8 mouse cellular contexts compared by ENCODE assay signal in the genomic region with DNA sequence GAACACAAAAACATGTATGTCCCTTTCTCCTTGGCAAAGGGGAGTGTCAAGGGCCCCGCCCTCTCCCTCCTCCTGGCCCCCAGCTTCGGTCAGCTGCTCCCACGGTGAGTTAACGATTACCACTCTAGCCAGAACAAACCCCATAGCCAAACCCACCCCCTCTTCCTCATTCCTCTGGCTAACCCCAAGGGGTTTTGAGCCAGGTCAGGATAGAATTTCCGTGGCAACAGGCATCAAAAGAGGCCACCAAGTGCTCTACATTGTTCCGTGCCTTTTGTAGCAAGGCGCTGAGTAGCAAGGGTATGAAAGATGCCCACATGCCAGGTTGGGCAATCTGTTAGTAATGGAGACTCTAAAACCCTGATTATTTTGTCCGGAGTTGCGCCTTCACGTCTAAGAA. TPM values are rescaled to one million over a fixed set of nuclear protein-coding genes. Genes with fewer than 3 reads are reported as not detected.
DNase-seq lines count a peak whose midpoint lies in the region; ATAC-seq and TF ChIP-seq lines count a peak whose summit lies in the region.

No protein-coding gene starts in this region.

- H3K36me3 ChIP-seq in embryonic facial prominence, embryonic 12.5 days, result peaks cover 15% of the 10 kb centered on the region
- H3K36me3 ChIP-seq in heart, embryonic 14.5 days (ENCODE audit: control insufficient read depth, insufficient read depth, low read length), result peaks cover 29% of the 10 kb centered on the region
- peaks cover 7% of the 10 kb centered on the region; the same call in 1 of the 2 replicates for H3K36me3 ChIP-seq in kidney, postnatal 0 days (ENCODE audit: insufficient read depth, low read length)

- no peaks in the 10 kb centered on the region for H3K9me3 ChIP-seq in embryonic facial prominence, embryonic 12.5 days
- H3K9me3 ChIP-seq in heart, embryonic 14.5 days (ENCODE audit: control insufficient read depth, low read length), result no peaks in the 10 kb centered on the region
- H3K9me3 ChIP-seq in kidney, postnatal 0 days (replicated peaks; ENCODE audit: low read length), result no peaks in the 10 kb centered on the region

- H3K9ac ChIP-seq in embryonic facial prominence, embryonic 12.5 days, result peak overlapping the region; percentile 94
- peak overlapping the region; percentile 100 for H3K9ac ChIP-seq in heart, embryonic 14.5 days (ENCODE audit: low read length)
- H3K9ac ChIP-seq in kidney, postnatal 0 days (ENCODE audit: low read depth, low read length), result peak overlapping the region; percentile 86

- no peak for DNase-seq in left cerebral cortex, adult 2 months (ENCODE audit: extremely low spot score in 1 of 2, low spot score in 2 of 2)
- no peak for DNase-seq in left cerebral cortex, adult 9 months (ENCODE audit: low spot score in 2 of 2)
- peak; percentile 75 for DNase-seq in kidney, postnatal 0 days (ENCODE audit: low spot score)
- peak; percentile 53 for DNase-seq in lung, postnatal 14 days
- no peak for DNase-seq in B cell, adult 2 months

- peak overlapping the region; percentile 93 for H3K27ac ChIP-seq in left cerebral cortex, adult 2 months
- peak overlapping the region; percentile 96 for H3K27ac ChIP-seq in embryonic facial prominence, embryonic 12.5 days
- H3K27ac ChIP-seq in heart, embryonic 14.5 days (replicated peaks in 1 of 2; ENCODE audit: control insufficient read depth in 1 of 2, insufficient read depth in 1 of 2, low read depth in 2 of 2, low read length in 2 of 2), result peak overlapping the region; percentile 98 to 100
- peak overlapping the region; percentile 95 for H3K27ac ChIP-seq in kidney, postnatal 0 days

- H3K4me2 ChIP-seq in embryonic facial prominence, embryonic 12.5 days (replicated peaks), result peak overlapping the region; percentile 89
- peak overlapping the region; percentile 96 for H3K4me2 ChIP-seq in heart, embryonic 14.5 days (ENCODE audit: low read length)
- H3K4me2 ChIP-seq in kidney, postnatal 0 days (ENCODE audit: low read length), result peak overlapping the region; percentile 75

- no peak for TF ChIP-seq CTCF in left cerebral cortex, adult 2 months (IDR thresholded peaks at IDR 0.05)
- no peak for TF ChIP-seq CTCF in kidney, postnatal 0 days (IDR thresholded peaks at IDR 0.05; ENCODE audit: low read depth)

- peak overlapping the region; percentile 60 for H3K4me3 ChIP-seq in left cerebral cortex, adult 2 months
- peak overlapping the region; percentile 75 for H3K4me3 ChIP-seq in embryonic facial prominence, embryonic 12.5 days
- peak overlapping the region; percentile 67 to 99 for H3K4me3 ChIP-seq in heart, embryonic 14.5 days (ENCODE audit: control insufficient read depth in 1 of 2, insufficient read depth in 1 of 2, low read depth in 1 of 2, low read length in 2 of 2)
- H3K4me3 ChIP-seq in kidney, postnatal 0 days (replicated peaks; ENCODE audit: low read depth, low read length), result peak overlapping the region; percentile 62

- no peak for ATAC-seq in embryonic facial prominence, embryonic 12.5 days (ENCODE audit: insufficient number of reproducible peaks, insufficient read depth, low FRiP score, low TSS enrichment)
- no peak for ATAC-seq in heart, embryonic 14.5 days (ENCODE audit: insufficient number of reproducible peaks, insufficient read depth, low FRiP score, low read depth)
- ATAC-seq in kidney, postnatal 0 days (replicated peaks; ENCODE audit: low FRiP score, low read depth), result peak; percentile 52
- ATAC-seq in inflammation-experienced regulatory T-cells, adult 6 months, result no peak

- 7% methylated on average over 10 of the region's 10 CpGs for WGBS in embryonic facial prominence, embryonic 12.5 days
- WGBS in heart, embryonic 14.5 days, result 5% methylated on average over 10 of the region's 10 CpGs
- WGBS in kidney, postnatal 0 days, result 6% methylated on average over 10 of the region's 10 CpGs

- H3K27me3 ChIP-seq in embryonic facial prominence, embryonic 12.5 days, result no peaks in the 10 kb centered on the region
- no peaks in the 10 kb centered on the region for H3K27me3 ChIP-seq in heart, embryonic 14.5 days (ENCODE audit: control insufficient read depth, insufficient read depth, low read length)
- H3K27me3 ChIP-seq in kidney, postnatal 0 days (ENCODE audit: insufficient read depth, low read length), result no peaks in the 10 kb centered on the region

- intact Hi-C loops in left cerebral cortex, adult 2 months (cut with DNase I), result no loop called here

- H3K4me1 ChIP-seq in embryonic facial prominence, embryonic 12.5 days, result peaks cover 37% of the 10 kb centered on the region
- peaks cover 31 to 64% of the 10 kb centered on the region in 2 experiments for H3K4me1 ChIP-seq in heart, embryonic 14.5 days (ENCODE audit: control insufficient read depth in 2 of 2, insufficient read depth in 2 of 2, low read length in 2 of 2)
- peaks cover 19% of the 10 kb centered on the region; the same call in 1 of the 2 replicates for H3K4me1 ChIP-seq in kidney, postnatal 0 days (replicated peaks; ENCODE audit: insufficient read depth, low read length)

RNA-seq across cellular contexts. Expression of gene Idh2, which starts 1.2 kb away (rescaled TPM):
- 10 to 100 TPM; 53.9 to 67.1 TPM for total RNA-seq in left cerebral cortex, adult 2 months (2021)
- 495 and 498 TPM in 2 replicates for polyA plus RNA-seq in embryonic facial prominence, embryonic 12.5 days (2016; fragmentation: Nextera tagmentation; extraction: Ambion mirVana)
- 2,473 and 2,606 TPM in 2 replicates for polyA plus RNA-seq in heart, embryonic 14.5 days (2014; fragmentation: Nextera tagmentation; extraction: Ambion mirVana)
- 630 and 689 TPM in 2 replicates for polyA plus RNA-seq in kidney, postnatal 0 days (2015; fragmentation: Nextera tagmentation; extraction: Ambion mirVana)
- polyA plus RNA-seq in inflammation-experienced regulatory T-cells, adult 6 months (2017; shearing (Covaris generic)), result 10 to 100 TPM; 13.5 to 28.7 (median 20.3) TPM

Comparison
In these comparisons a context has a peak if more than half of its experiments do, and no peak if none do; other contexts are left out.
1. DNase-seq: peak in kidney, postnatal 0 days (single experiment) and lung, postnatal 14 days (single experiment); none in left cerebral cortex, adult 2 months (0 of 2), left cerebral cortex, adult 9 months (0 of 2) and B cell, adult 2 months (0 of 2).
2. RNA of gene Idh2, which starts 1.2 kb away (polyA plus RNA-seq): 2,473 to 2,606 TPM in heart, embryonic 14.5 days, 630 to 689 TPM in kidney, postnatal 0 days and 495 to 498 TPM in embryonic facial prominence, embryonic 12.5 days; 13.5 to 28.7 TPM in inflammation-experienced regulatory T-cells, adult 6 months; every median in the first group is over 10 times any median in the second.
3. Peak in every context shown above with its lines, with median percentiles within 50 percentile points of each other: H3K27ac ChIP-seq, H3K4me3 ChIP-seq, H3K4me2 ChIP-seq and H3K9ac ChIP-seq.